Mouse (Mus musculus): Measurements from ENCODE around the gene Gabbr2.
A peak's percentile ranks its signal among the peaks of the same experiment; 100 is the strongest.

- TF ChIP-seq CTCF (IDR thresholded peaks at IDR 0.05; ENCODE audit: low read depth, low read length) (peak; percentile 52), POLR2A (IDR thresholded peaks at IDR 0.05; ENCODE audit: insufficient read depth, low read length) (no peak), EP300 (IDR thresholded peaks at IDR 0.05; ENCODE audit: insufficient read depth, low read depth, low read length) (no peak)
Observed at GRCm38 (mm10) chr4:46846396-46846795, 145.3 kb downstream of the Gabbr2 start.

All from ES-Bruce4 (cell line).